In genomic region chr10:121315321-121316283, GRCm38 (mm10) we compare ENCODE assay signal across 9 mouse cellular contexts. TPM values are rescaled to one million over a fixed set of nuclear protein-coding genes. Genes with fewer than 3 reads are reported as not detected.
DNase-seq lines count a peak whose midpoint lies in the region; ATAC-seq lines count a peak whose summit lies in the region.
"Had no signal": no experiment of that assay in that cellular context is flagged by ENCODE, and none has a peak within 500 bp of the region (broad histone marks: within the 10 kb centered on the region; RNA-seq: fewer than 3 reads in every experiment).

No protein-coding gene starts in this region.

- ATAC-seq in embryonic facial prominence, embryonic 14.5 days (ENCODE audit: low read depth) = no peak
- no peak for ATAC-seq in hindbrain, embryonic 15.5 days (ENCODE audit: low FRiP score, low read depth)
- no peak for ATAC-seq in midbrain, embryonic 14.5 days (ENCODE audit: low FRiP score, low TSS enrichment)
- no peak for ATAC-seq in erythroblast, adult 5-6 weeks (replicated peaks; ENCODE audit: low FRiP score, poor library complexity, severe bottlenecking)

- H3K4me3 ChIP-seq in embryonic facial prominence, embryonic 14.5 days (ENCODE audit: low read depth, low read length) = peak overlapping the region; percentile 14; the same call in 1 of the 2 replicates
- no peak overlapping the region for H3K4me3 ChIP-seq in hindbrain, embryonic 15.5 days
- H3K4me3 ChIP-seq in midbrain, embryonic 14.5 days (replicated peaks; ENCODE audit: low read depth, low read length) = no peak overlapping the region

- intact Hi-C loops in heart, postnatal 25 days (cut with DNase I) = no loop called here

- H3K9ac ChIP-seq in embryonic facial prominence, embryonic 14.5 days (ENCODE audit: low read depth, low read length) = 0 out of 2 replicates have a peak overlapping the region, but pooled peaks have one; percentile 30
- no peak overlapping the region for H3K9ac ChIP-seq in hindbrain, embryonic 15.5 days
- H3K9ac ChIP-seq in midbrain, embryonic 14.5 days (replicated peaks; ENCODE audit: low read length) = no peak overlapping the region; the same call in 1 of the 2 replicates

- 24% methylated on average over 27 of the region's 27 CpGs for WGBS in embryonic facial prominence, embryonic 14.5 days
- WGBS in hindbrain, embryonic 15.5 days = 28% methylated on average over 27 of the region's 27 CpGs
- WGBS in midbrain, embryonic 14.5 days = 23% methylated on average over 27 of the region's 27 CpGs

- H3K9me3 ChIP-seq in embryonic facial prominence, embryonic 14.5 days (ENCODE audit: control insufficient read depth, low read length) = no peaks in the 10 kb centered on the region
- no peaks in the 10 kb centered on the region for H3K9me3 ChIP-seq in hindbrain, embryonic 15.5 days
- no peaks in the 10 kb centered on the region for H3K9me3 ChIP-seq in midbrain, embryonic 14.5 days (ENCODE audit: control insufficient read depth, low read length)

- DNase-seq in heart, adult 11 months = peak; percentile 93
- DNase-seq in heart, postnatal 25 days (ENCODE audit: low spot score) = no peak
- DNase-seq in embryonic facial prominence, embryonic 14.5 days (ENCODE audit: low spot score) = peak; percentile 39
- peak; percentile 52 for DNase-seq in midbrain, embryonic 14.5 days
- DNase-seq in thymus, adult 18-20 months = no peak
- DNase-seq in left cerebral cortex, adult 18-20 months (ENCODE audit: low spot score in 2 of 2) = no peak

- peaks cover 6% of the 10 kb centered on the region; the same call in 1 of the 2 replicates for H3K4me1 ChIP-seq in embryonic facial prominence, embryonic 14.5 days (ENCODE audit: control insufficient read depth, insufficient read depth, low read length)
- peaks cover 24% of the 10 kb centered on the region for H3K4me1 ChIP-seq in hindbrain, embryonic 15.5 days (replicated peaks)
- H3K4me1 ChIP-seq in midbrain, embryonic 14.5 days (ENCODE audit: control insufficient read depth, insufficient read depth, low read length) = 0 out of 2 replicates have a peak, but pooled peaks cover 8% of the 10 kb centered on the region

- peak overlapping the region; percentile 46 for H3K4me2 ChIP-seq in embryonic facial prominence, embryonic 14.5 days (ENCODE audit: low read depth, low read length)
- H3K4me2 ChIP-seq in hindbrain, embryonic 15.5 days = peak overlapping the region; percentile 40
- peak overlapping the region; percentile 35 for H3K4me2 ChIP-seq in midbrain, embryonic 14.5 days (ENCODE audit: low read length)

- no peaks in the 10 kb centered on the region for H3K36me3 ChIP-seq in embryonic facial prominence, embryonic 14.5 days (ENCODE audit: control insufficient read depth, insufficient read depth, low read length)
- H3K36me3 ChIP-seq in hindbrain, embryonic 15.5 days = no peaks in the 10 kb centered on the region
- H3K36me3 ChIP-seq in midbrain, embryonic 14.5 days (ENCODE audit: control insufficient read depth, insufficient read depth, low read length) = no peaks in the 10 kb centered on the region

- H3K27ac ChIP-seq in embryonic facial prominence, embryonic 14.5 days (replicated peaks; ENCODE audit: low read depth, low read length) = 0 out of 2 replicates have a peak overlapping the region, but pooled peaks have one; percentile 6
- peak overlapping the region; percentile 58 for H3K27ac ChIP-seq in hindbrain, embryonic 15.5 days (replicated peaks)
- peak overlapping the region; percentile 21; the same call in 1 of the 2 replicates for H3K27ac ChIP-seq in midbrain, embryonic 14.5 days (replicated peaks; ENCODE audit: low read depth, low read length)

- peaks cover 14% of the 10 kb centered on the region for H3K27me3 ChIP-seq in embryonic facial prominence, embryonic 14.5 days (replicated peaks; ENCODE audit: control insufficient read depth, insufficient read depth, low read length)
- 0 out of 2 replicates have a peak, but pooled peaks cover 4% of the 10 kb centered on the region for H3K27me3 ChIP-seq in hindbrain, embryonic 15.5 days
- no peaks in the 10 kb centered on the region for H3K27me3 ChIP-seq in midbrain, embryonic 14.5 days (ENCODE audit: control insufficient read depth, insufficient read depth, low read length)
- H3K27me3 ChIP-seq: CH12.LX had no signal

RNA-seq across cellular contexts. Expression of gene Tbc1d30, which starts 35.5 kb away (rescaled TPM):
- total RNA-seq in heart, postnatal 25 days (2021) = 1 to 10 TPM; 2.0 to 3.0 TPM
- 2.2 and 3.6 TPM in 2 replicates for polyA plus RNA-seq in embryonic facial prominence, embryonic 14.5 days (2014; fragmentation: Nextera tagmentation; extraction: Ambion mirVana)
- polyA plus RNA-seq in hindbrain, embryonic 15.5 days (2015; fragmentation: Nextera tagmentation; extraction: Ambion mirVana) = 14.7 and 17.3 TPM in 2 replicates
- 16.6 and 17.0 TPM in 2 replicates for polyA plus RNA-seq in midbrain, embryonic 14.5 days (2014; fragmentation: Nextera tagmentation; extraction: Ambion mirVana)
- total RNA-seq in erythroblast, adult 5-6 weeks (2015; ENCODE audit: low replicate concordance) = 0.42 TPM in 1 of 2 replicates, not detected in the other
- total RNA-seq in erythroblast, adult 5-6 weeks (2017; ENCODE audit: low replicate concordance) = 0.14 and 0.60 TPM in 2 replicates
- 10 to 100 TPM; 80.3 to 95.1 TPM for total RNA-seq in left cerebral cortex, adult 18-20 months (2021)
- total RNA-seq: CH12.LX had no signal

RNA-seq across cellular contexts. Expression of gene Gns, which starts 49.3 kb away (rescaled TPM):
- 10 to 100 TPM; 67.8 to 72.4 TPM for total RNA-seq in heart, postnatal 25 days (2021)
- 58.8 and 61.2 TPM in 2 replicates for polyA plus RNA-seq in embryonic facial prominence, embryonic 14.5 days (2014; fragmentation: Nextera tagmentation; extraction: Ambion mirVana)
- 41.8 and 42.5 TPM in 2 replicates for polyA plus RNA-seq in hindbrain, embryonic 15.5 days (2015; fragmentation: Nextera tagmentation; extraction: Ambion mirVana)
- 36.5 and 47.2 TPM in 2 replicates for polyA plus RNA-seq in midbrain, embryonic 14.5 days (2014; fragmentation: Nextera tagmentation; extraction: Ambion mirVana)
- total RNA-seq in erythroblast, adult 5-6 weeks (2015; ENCODE audit: low replicate concordance) = 9.6 and 15.3 TPM in 2 replicates
- 4.9 and 11.6 TPM in 2 replicates for total RNA-seq in erythroblast, adult 5-6 weeks (2017; ENCODE audit: low replicate concordance)
- 10 to 100 TPM; 86.7 to 87.1 TPM for total RNA-seq in left cerebral cortex, adult 18-20 months (2021)

Comparison
In these comparisons a context has a peak if more than half of its experiments do, and no peak if none do; other contexts are left out.
1. DNase-seq: peak in heart, adult 11 months (single experiment), embryonic facial prominence, embryonic 14.5 days (single experiment) and midbrain, embryonic 14.5 days (single experiment); none in heart, postnatal 25 days (single experiment), thymus, adult 18-20 months (0 of 2) and left cerebral cortex, adult 18-20 months (0 of 2).
2. H3K27ac ChIP-seq: peak in every context shown above with its lines; median percentile 58 in hindbrain, embryonic 15.5 days; 21 in midbrain, embryonic 14.5 days; 6 in embryonic facial prominence, embryonic 14.5 days.
3. RNA of gene Tbc1d30, which starts 35.5 kb away (total RNA-seq): 80.3 to 95.1 TPM in left cerebral cortex, adult 18-20 months; 2.0 to 3.0 TPM in heart, postnatal 25 days and 0.14 to 0.60 TPM in erythroblast, adult 5-6 weeks; every median in the first group is over 10 times any median in the second.
4. RNA of gene Gns, which starts 49.3 kb away (total RNA-seq): 86.7 to 87.1 TPM in left cerebral cortex, adult 18-20 months and 67.8 to 72.4 TPM in heart, postnatal 25 days; 4.9 to 15.3 TPM in erythroblast, adult 5-6 weeks; every median in the first group is over 4 times any median in the second.
5. Peak in every context shown above with its lines, with median percentiles within 50 percentile points of each other: H3K4me2 ChIP-seq.